Mouse (Mus musculus) bone marrow macrophage, adult 2 months (primary cell): ENCODE data around the gene Cmtm6.

Source experiments
- CTCF ChIP-seq: IDR thresholded peaks from 2 replicates; pipeline ENCODE4 v1.5.1; 2012; ENCODE audit warnings: low read depth, mild to moderate bottlenecking, low read length, moderate library complexity
- POLR2A ChIP-seq: IDR thresholded peaks from 2 replicates; pipeline ENCODE4 v1.6.1; 2012; ENCODE audit warnings: mild to moderate bottlenecking, low read depth, low read length, borderline replicate concordance

DNA sequence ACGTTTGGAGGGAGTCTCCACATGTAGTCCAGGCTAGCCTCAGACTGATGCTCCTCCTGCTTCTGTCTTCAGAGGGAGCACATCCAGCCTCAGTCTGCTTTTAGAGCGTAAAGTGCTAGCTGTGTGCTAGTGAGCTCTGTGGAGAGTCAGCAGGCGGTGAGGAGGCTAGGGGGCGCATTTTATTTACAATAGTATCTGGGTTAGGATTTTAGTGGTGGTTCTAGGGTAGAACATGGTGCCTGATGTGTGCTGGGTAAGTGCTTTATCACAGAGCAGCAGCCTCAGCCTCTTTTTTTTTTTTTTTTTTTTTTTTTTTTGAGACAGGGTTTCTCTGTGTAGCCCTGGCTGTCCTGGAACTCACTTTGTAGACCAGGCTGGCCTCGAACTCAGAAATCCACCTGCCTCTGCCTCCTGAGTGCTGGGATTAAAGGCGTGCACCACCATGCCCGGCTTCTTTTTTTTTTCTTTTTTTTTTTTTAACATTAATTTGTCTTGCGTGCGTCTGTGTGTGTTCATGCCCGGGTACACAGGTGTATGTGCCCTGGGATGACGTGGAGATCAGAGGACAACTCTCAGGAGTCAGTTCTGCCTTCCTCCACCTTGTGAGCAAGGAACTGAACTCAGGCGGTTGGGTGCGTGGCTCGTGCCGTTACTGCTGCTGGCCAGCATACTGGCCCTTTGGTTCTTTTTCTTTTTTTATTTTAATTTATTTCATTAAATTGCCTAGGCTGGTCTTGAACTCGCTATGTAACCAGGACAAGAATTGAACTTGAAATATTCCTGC is 30.8 kb upstream of the Cmtm6 start:
- TF ChIP-seq CTCF (no peak), POLR2A (no peak)
